Mouse (Mus musculus): Measurements from ENCODE around the gene Kazn.

- TF ChIP-seq POLR2A (IDR thresholded peaks at IDR 0.05; ENCODE audit: borderline replicate concordance, extremely low read depth, low read depth, low read length) (no peak), CTCF (IDR thresholded peaks at IDR 0.05; ENCODE audit: insufficient read depth, low read length) (no peak)
Measured at GRCm38 (mm10) chr4:142234828-142235227, 4.4 kb downstream of the Kazn start.
